Mouse (Mus musculus): Measurements from ENCODE around the gene Arid1b. TPM values are rescaled to one million over a fixed set of nuclear protein-coding genes. Genes with fewer than 3 reads are reported as not detected.

Arid1b gene
- polyA plus RNA-seq, 1 experiment from 2014 or later, result 9.6 TPM

DNA sequence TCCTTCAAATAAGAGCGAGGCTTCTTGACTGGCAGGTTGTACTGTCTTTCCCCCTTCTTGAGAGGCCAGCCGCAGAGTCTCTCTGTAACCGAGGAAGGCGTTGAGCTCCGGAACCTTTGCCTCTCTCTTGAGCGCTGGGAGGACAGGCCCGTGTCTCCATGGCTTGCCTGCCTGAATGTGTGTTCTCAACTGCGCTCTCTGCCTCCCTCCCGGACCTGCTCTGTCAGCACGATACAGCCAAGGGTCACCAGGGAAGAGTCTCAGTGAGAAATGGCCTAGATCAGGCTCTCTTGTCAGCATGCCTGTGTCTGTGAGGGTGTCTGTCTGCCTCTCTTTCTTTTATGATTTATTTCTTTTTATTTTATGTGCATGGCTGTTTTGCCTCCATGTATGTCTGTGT is 29.6 kb downstream of the Arid1b start:
- Histone ChIP-seq H3K4me2 (ENCODE audit: low read length) (no peak overlapping the region), H3K27ac (ENCODE audit: low read depth, low read length) (no peak overlapping the region), H3K9me3 (ENCODE audit: control insufficient read depth, low read length) (no peaks in the 10 kb centered on the region), H3K36me3 (ENCODE audit: control insufficient read depth, insufficient read depth, low read length) (no peaks in the 10 kb centered on the region), H3K9ac (ENCODE audit: low read depth, low read length) (no peak overlapping the region), H3K27me3 (replicated peaks; ENCODE audit: control insufficient read depth, insufficient read depth, low read length) (no peaks in the 10 kb centered on the region), H3K4me3 (ENCODE audit: low read length) (no peak overlapping the region), H3K4me1 (ENCODE audit: control insufficient read depth, insufficient read depth, low read depth, low read length) (peaks cover 32% of the 10 kb centered on the region)
- 72% methylated on average over 10 of the region's 10 CpGs for WGBS
- no peak for ATAC-seq

DNA sequence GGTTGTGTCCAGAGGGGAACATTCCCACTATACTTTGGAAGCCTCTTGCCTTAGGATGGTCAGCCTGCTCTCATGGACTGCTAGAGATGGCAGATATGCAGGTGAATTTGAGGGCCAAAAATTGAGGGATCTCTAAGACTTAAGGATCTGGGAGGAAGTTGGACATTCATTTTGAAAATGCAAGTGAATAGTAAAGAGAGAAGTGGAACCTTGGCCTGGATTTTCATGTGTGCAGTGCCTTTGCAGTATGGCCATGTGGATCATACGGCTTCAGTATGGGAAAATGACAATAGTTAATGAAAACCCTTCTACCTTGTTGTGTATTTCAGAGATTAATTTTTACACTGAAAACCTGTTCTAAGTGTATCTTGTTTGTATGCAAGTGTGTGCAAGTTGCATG is 31.3 kb downstream of the Arid1b start:
- Histone ChIP-seq H3K4me3 (ENCODE audit: low read length) (no peak overlapping the region), H3K27me3 (replicated peaks; ENCODE audit: control insufficient read depth, insufficient read depth, low read length) (no peaks in the 10 kb centered on the region), H3K9me3 (ENCODE audit: control insufficient read depth, low read length) (no peaks in the 10 kb centered on the region), H3K9ac (ENCODE audit: low read depth, low read length) (no peak overlapping the region), H3K4me1 (ENCODE audit: control insufficient read depth, insufficient read depth, low read depth, low read length) (peaks cover 31% of the 10 kb centered on the region), H3K4me2 (ENCODE audit: low read length) (no peak overlapping the region), H3K27ac (ENCODE audit: low read depth, low read length) (no peak overlapping the region), H3K36me3 (ENCODE audit: control insufficient read depth, insufficient read depth, low read length) (no peaks in the 10 kb centered on the region)
- WGBS, result 85% methylated on average over 1 of the region's 1 CpGs
- no peak for ATAC-seq

DNA sequence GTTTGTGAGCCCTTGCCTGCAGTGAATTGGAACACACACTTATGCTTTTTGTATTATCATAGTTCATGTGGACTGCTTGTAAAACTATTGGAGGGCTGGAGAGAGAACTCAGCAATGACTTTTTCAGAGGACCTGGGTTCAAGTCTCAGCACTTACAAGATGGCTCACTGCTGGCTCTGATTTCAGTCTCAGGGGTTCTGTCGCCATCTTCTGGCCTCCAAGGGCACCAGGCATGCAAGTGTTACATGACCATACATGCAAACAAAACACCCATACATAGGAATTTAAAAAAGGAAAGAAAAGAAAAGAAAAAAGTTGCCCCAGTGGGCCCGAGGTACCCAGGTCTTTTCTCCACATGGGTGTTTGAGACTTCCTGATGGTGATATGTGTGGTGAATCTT is 32.4 kb downstream of the Arid1b start:
- Histone ChIP-seq H3K4me1 (ENCODE audit: control insufficient read depth, insufficient read depth, low read depth, low read length) (peaks cover 20% of the 10 kb centered on the region), H3K27me3 (replicated peaks; ENCODE audit: control insufficient read depth, insufficient read depth, low read length) (no peaks in the 10 kb centered on the region), H3K36me3 (ENCODE audit: control insufficient read depth, insufficient read depth, low read length) (no peaks in the 10 kb centered on the region), H3K27ac (ENCODE audit: low read depth, low read length) (no peak overlapping the region), H3K4me3 (ENCODE audit: low read length) (no peak overlapping the region), H3K9me3 (ENCODE audit: control insufficient read depth, low read length) (no peaks in the 10 kb centered on the region), H3K4me2 (ENCODE audit: low read length) (no peak overlapping the region), H3K9ac (ENCODE audit: low read depth, low read length) (no peak overlapping the region)
- ATAC-seq, result no peak
- 64% methylated on average over 2 of the region's 2 CpGs for WGBS

DNA sequence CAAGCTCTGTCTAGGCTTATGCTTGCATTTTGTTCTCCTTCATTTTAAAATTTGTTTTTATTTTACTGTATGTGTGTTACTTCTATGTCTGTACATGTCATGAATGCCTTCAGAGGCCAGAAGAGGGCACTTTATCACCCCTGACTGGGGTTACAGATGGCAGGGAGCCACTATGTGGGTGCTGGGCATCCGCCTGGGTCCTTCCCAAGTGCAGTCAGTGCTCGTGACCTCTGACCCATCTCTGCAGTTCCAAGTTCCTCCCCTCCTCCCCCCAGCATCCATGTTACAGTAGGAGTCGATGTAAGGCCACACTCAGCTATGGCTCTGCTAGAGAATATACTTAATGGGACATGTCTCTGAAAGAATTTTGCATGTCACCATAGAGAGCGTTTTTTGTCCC is 35.0 kb downstream of the Arid1b start:
- no peak overlapping the region for H3K4me2 ChIP-seq (ENCODE audit: low read length)
- WGBS, result 97% methylated on average over 4 of the region's 4 CpGs

DNA sequence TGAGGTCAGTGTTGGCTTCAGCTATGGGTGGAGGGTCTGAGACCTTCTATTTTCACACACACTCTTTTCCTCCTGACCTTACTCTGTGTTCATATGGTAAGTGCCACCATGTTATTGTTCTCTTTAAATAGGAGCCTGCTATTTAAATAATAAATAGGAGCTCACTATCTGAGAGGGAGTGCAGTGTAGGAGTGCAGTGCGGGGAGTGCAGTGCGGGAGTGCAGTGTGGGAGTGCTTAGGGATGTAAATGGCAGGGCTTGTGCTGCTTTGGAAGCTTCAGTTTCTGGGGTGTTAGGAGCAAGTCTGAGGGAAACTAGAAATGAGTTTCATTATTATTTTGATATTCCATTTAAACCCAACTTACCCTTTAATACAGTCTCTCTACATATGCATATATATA is 36.2 kb downstream of the Arid1b start:
- no peak for ATAC-seq
- no peak overlapping the region for H3K4me3 ChIP-seq (ENCODE audit: low read length)
- 74% methylated on average over 2 of the region's 2 CpGs for WGBS

More for the DNA sequence above, 35.0 kb downstream of the Arid1b start:
- Histone ChIP-seq H3K9ac (ENCODE audit: low read depth, low read length) (no peak overlapping the region), H3K36me3 (ENCODE audit: control insufficient read depth, insufficient read depth, low read length) (no peaks in the 10 kb centered on the region), H3K27me3 (replicated peaks; ENCODE audit: control insufficient read depth, insufficient read depth, low read length) (no peaks in the 10 kb centered on the region), H3K4me3 (ENCODE audit: low read length) (no peak overlapping the region), H3K27ac (ENCODE audit: low read depth, low read length) (no peak overlapping the region), H3K4me1 (ENCODE audit: control insufficient read depth, insufficient read depth, low read depth, low read length) (peaks cover under 1% of the 10 kb centered on the region), H3K9me3 (ENCODE audit: control insufficient read depth, low read length) (no peaks in the 10 kb centered on the region)
- ATAC-seq, result no peak

DNA sequence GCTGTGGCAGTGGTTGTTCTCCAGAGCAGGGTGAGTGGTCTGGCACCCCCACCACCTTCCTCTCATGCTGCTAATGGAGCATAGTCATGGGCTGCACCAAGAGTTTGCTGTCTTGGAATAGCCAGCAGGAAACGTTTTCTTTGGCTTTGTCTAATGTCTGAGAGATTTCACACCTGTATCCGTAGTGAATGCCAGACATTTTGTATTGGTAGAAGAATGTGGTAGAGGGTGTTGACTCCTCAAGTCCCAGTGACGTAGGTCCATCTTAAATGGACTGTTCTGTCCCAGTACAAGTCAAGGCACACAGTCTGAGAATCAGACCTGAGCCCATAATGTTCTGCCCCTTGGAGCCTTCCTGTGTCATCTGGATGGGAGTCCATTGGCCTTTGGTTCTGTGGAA is 39.2 kb downstream of the Arid1b start:
- WGBS, result 73% methylated on average over 3 of the region's 3 CpGs
- Histone ChIP-seq H3K4me3 (ENCODE audit: low read length) (no peak overlapping the region), H3K9ac (ENCODE audit: low read depth, low read length) (no peak overlapping the region), H3K27ac (ENCODE audit: low read depth, low read length) (no peak overlapping the region), H3K4me2 (ENCODE audit: low read length) (no peak overlapping the region), H3K27me3 (replicated peaks; ENCODE audit: control insufficient read depth, insufficient read depth, low read length) (no peaks in the 10 kb centered on the region), H3K9me3 (ENCODE audit: control insufficient read depth, low read length) (no peaks in the 10 kb centered on the region), H3K36me3 (ENCODE audit: control insufficient read depth, insufficient read depth, low read length) (no peaks in the 10 kb centered on the region), H3K4me1 (ENCODE audit: control insufficient read depth, insufficient read depth, low read depth, low read length) (no peaks in the 10 kb centered on the region; the same call in none of the 2 replicates)
- no peak for ATAC-seq

More for the DNA sequence above, 36.2 kb downstream of the Arid1b start:
- Histone ChIP-seq H3K9me3 (ENCODE audit: control insufficient read depth, low read length) (no peaks in the 10 kb centered on the region), H3K27ac (ENCODE audit: low read depth, low read length) (no peak overlapping the region), H3K4me1 (ENCODE audit: control insufficient read depth, insufficient read depth, low read depth, low read length) (no peaks in the 10 kb centered on the region; the same call in none of the 2 replicates), H3K27me3 (replicated peaks; ENCODE audit: control insufficient read depth, insufficient read depth, low read length) (no peaks in the 10 kb centered on the region), H3K4me2 (ENCODE audit: low read length) (no peak overlapping the region), H3K9ac (ENCODE audit: low read depth, low read length) (no peak overlapping the region), H3K36me3 (ENCODE audit: control insufficient read depth, insufficient read depth, low read length) (no peaks in the 10 kb centered on the region)

DNA sequence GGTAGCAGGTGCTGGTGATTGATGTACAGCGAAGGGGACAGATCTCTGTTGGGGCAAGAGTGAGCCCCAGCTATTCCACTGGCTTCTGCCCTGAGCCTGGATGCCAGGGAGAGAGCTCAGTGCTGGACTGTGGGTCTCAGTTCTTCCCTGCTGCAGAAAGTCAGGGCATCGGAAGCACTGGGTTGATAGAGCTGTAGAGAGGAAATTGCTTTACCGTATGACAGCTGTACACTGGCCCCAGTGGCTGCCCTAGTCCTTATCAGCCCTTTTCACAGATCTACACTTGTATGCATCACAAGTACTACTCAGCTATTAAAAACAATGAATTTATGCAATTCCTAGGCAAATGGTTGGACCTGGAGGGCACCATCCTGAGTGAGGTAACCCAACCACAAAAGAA is 40.1 kb downstream of the Arid1b start:
- WGBS, result 78% methylated on average over 3 of the region's 3 CpGs

DNA sequence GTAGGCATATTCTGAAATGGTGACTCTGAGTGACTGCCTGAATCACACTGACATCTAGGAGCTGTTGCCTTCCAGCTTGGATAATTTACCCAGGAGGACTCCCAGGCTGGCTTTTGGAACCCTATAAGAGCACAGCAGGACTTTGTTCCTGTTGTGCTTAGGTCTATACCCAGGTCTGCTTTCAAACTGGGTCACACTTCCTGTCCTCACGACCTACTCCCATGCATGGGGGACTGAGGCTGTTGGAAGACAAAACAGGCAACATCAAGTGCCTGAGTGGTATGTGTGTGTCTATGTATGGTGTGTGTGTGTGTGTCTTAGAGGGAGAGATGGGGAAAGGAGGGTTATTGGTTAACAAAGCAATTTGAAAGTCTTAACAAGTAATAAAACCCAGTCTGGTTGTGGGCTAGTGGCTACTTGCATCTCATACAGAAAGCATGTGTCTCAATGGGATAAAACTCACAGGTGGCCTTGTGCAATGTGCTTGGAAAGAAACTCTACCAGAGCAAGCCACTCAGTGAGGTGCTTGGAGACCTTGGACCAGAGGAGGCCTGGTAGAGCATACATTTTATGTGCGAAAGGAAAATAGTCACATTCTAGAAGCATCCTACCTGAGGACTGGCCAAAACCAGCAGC is 42.2 kb downstream of the Arid1b start:
- H3K4me3 ChIP-seq (ENCODE audit: low read length), result no peak overlapping the region
- H3K9me3 ChIP-seq (ENCODE audit: control insufficient read depth, low read length), result no peaks in the 10 kb centered on the region
- no peak for ATAC-seq
- WGBS, result 66% methylated on average over 2 of the region's 2 CpGs
- no peaks in the 10 kb centered on the region for H3K27me3 ChIP-seq (replicated peaks; ENCODE audit: control insufficient read depth, insufficient read depth, low read length)
- no peaks in the 10 kb centered on the region; the same call in none of the 2 replicates for H3K4me1 ChIP-seq (ENCODE audit: control insufficient read depth, insufficient read depth, low read depth, low read length)
- H3K9ac ChIP-seq (ENCODE audit: low read depth, low read length), result no peak overlapping the region
- H3K27ac ChIP-seq (ENCODE audit: low read depth, low read length), result no peak overlapping the region
- no peak overlapping the region for H3K4me2 ChIP-seq (ENCODE audit: low read length)
- H3K36me3 ChIP-seq (ENCODE audit: control insufficient read depth, insufficient read depth, low read length), result no peaks in the 10 kb centered on the region

More for the DNA sequence above, 40.1 kb downstream of the Arid1b start:
- H3K4me1 ChIP-seq (ENCODE audit: control insufficient read depth, insufficient read depth, low read depth, low read length), result no peaks in the 10 kb centered on the region; the same call in none of the 2 replicates
- H3K9me3 ChIP-seq (ENCODE audit: control insufficient read depth, low read length), result no peaks in the 10 kb centered on the region
- no peaks in the 10 kb centered on the region for H3K36me3 ChIP-seq (ENCODE audit: control insufficient read depth, insufficient read depth, low read length)
- no peak overlapping the region for H3K27ac ChIP-seq (ENCODE audit: low read depth, low read length)
- no peak overlapping the region for H3K9ac ChIP-seq (ENCODE audit: low read depth, low read length)
- H3K4me2 ChIP-seq (ENCODE audit: low read length), result no peak overlapping the region
- H3K27me3 ChIP-seq (replicated peaks; ENCODE audit: control insufficient read depth, insufficient read depth, low read length), result no peaks in the 10 kb centered on the region
- no peak overlapping the region for H3K4me3 ChIP-seq (ENCODE audit: low read length)
- ATAC-seq, result no peak

DNA sequence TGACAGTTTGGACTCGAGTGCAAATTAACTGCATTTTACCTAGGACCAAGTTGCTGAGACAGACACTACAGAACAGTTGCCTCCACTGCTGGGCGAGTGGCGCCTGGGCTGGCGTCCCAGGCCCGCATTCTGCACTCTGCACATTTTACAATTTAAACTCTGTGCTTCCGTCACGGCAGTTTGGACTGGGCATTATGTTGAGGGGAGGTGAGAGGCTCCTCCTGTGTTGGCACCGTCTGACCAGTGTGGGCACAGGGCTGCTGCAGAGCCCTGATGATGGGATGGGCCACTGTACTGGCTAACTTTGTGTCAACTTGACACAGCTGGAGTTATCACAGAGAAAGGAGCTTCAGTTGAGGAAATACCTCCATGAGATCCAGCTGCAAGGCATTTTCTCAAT is 43.1 kb downstream of the Arid1b start:
- H3K4me2 ChIP-seq (ENCODE audit: low read length), result no peak overlapping the region
- WGBS, result 66% methylated on average over 8 of the region's 8 CpGs

More for the DNA sequence above, 43.1 kb downstream of the Arid1b start:
- Histone ChIP-seq H3K9ac (ENCODE audit: low read depth, low read length) (no peak overlapping the region), H3K4me3 (ENCODE audit: low read length) (no peak overlapping the region), H3K4me1 (ENCODE audit: control insufficient read depth, insufficient read depth, low read depth, low read length) (no peaks in the 10 kb centered on the region; the same call in none of the 2 replicates), H3K9me3 (ENCODE audit: control insufficient read depth, low read length) (no peaks in the 10 kb centered on the region), H3K36me3 (ENCODE audit: control insufficient read depth, insufficient read depth, low read length) (no peaks in the 10 kb centered on the region), H3K27me3 (replicated peaks; ENCODE audit: control insufficient read depth, insufficient read depth, low read length) (no peaks in the 10 kb centered on the region), H3K27ac (ENCODE audit: low read depth, low read length) (no peak overlapping the region)
- ATAC-seq, result peak; percentile 67; the same call in 1 of the 2 replicates

All from hindbrain, embryonic 16.5 days (tissue).